Mouse (Mus musculus) thymus, adult 2 months (tissue): Measurements from ENCODE around the gene Psmd2.

Experiments used
- CTCF ChIP-seq: fragments of 200-500 bp; IDR thresholded peaks from 2 replicates; pipeline ENCODE4 v1.5.1; 2012; ENCODE audit warnings: mild to moderate bottlenecking, control low read depth, low read length, moderate library complexity, borderline replicate concordance; ENCODE audit not compliant: control insufficient read depth, poor library complexity, insufficient read depth; ENCODE audit errors: extremely low read depth
- POLR2A ChIP-seq: fragments of 200-500 bp; IDR thresholded peaks from 2 replicates; pipeline ENCODE4 v1.6.1; 2012; ENCODE audit warnings: mild to moderate bottlenecking, low read length, control low read depth, moderate library complexity; ENCODE audit not compliant: control insufficient read depth, poor library complexity, insufficient read depth; ENCODE audit errors: extremely low read depth

DNA sequence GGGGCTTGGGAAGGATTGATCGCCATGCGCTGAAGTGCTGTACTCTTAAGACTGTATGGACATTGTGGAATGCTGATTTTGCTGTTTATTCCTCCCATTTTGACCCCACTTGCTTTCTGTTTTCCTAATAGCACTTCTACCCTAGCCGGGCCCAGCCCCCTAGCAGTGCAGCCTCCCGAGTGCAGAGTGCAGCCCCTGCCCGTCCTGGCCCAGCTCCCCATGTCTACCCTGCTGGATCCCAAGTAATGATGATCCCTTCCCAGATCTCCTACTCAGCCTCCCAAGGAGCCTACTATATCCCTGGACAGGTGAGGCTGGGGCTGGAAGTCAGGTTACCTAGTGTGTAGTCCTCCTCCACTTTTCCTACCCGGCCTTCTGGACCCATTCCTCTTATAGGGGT lies 23.8 kb downstream of the Psmd2 start:
- TF ChIP-seq CTCF (no peak), POLR2A (no peak)
